Mouse (Mus musculus) brain, embryonic 14.5 days (tissue): Measurements from ENCODE around the gene Atm.

ENCODE experiments used
- CTCF ChIP-seq: fragments of 200-500 bp; IDR thresholded peaks from 2 replicates; pipeline ENCODE4 v1.5.1; 2012; ENCODE audit warnings: inconsistent platforms, mild to moderate bottlenecking, moderate library complexity, borderline replicate concordance; ENCODE audit not compliant: insufficient read depth, insufficient read length; ENCODE audit errors: extremely low read depth
- POLR2A ChIP-seq: fragments of 200-500 bp; IDR thresholded peaks from 2 replicates; pipeline ENCODE4 v1.6.1; 2012; ENCODE audit warnings: mild to moderate bottlenecking, inconsistent platforms, borderline replicate concordance; ENCODE audit not compliant: poor library complexity, insufficient read depth, insufficient read length, severe bottlenecking; ENCODE audit errors: extremely low read depth

- TF ChIP-seq POLR2A (no peak), CTCF (no peak)
These were observed 127.6 kb downstream of the Atm start for GRCm38 (mm10) chr9:53408953-53409361.
